Mouse (Mus musculus) ES-Bruce4 (cell line): ENCODE measurements at regions not wholly inside any gene's neighbourhood (a gene's known extent, or its start where the extent isn't known, plus 50 kb on each side); places are given as distances from the start of the nearest gene placed in this dataset.

Experiments used
- CTCF ChIP-seq: IDR thresholded peaks from one replicate; pipeline ENCODE4 v1.8.1; 2011; ENCODE audit warnings: low read depth, low read length
- EP300 ChIP-seq: IDR thresholded peaks from 2 replicates; pipeline ENCODE4 v1.6.1; 2011; ENCODE audit warnings: low read depth, low read length; ENCODE audit not compliant: insufficient read depth
- POLR2A ChIP-seq: IDR thresholded peaks from one replicate; pipeline ENCODE4 v1.8.1; 2011; ENCODE audit warnings: low read length; ENCODE audit not compliant: insufficient read depth

DNA sequence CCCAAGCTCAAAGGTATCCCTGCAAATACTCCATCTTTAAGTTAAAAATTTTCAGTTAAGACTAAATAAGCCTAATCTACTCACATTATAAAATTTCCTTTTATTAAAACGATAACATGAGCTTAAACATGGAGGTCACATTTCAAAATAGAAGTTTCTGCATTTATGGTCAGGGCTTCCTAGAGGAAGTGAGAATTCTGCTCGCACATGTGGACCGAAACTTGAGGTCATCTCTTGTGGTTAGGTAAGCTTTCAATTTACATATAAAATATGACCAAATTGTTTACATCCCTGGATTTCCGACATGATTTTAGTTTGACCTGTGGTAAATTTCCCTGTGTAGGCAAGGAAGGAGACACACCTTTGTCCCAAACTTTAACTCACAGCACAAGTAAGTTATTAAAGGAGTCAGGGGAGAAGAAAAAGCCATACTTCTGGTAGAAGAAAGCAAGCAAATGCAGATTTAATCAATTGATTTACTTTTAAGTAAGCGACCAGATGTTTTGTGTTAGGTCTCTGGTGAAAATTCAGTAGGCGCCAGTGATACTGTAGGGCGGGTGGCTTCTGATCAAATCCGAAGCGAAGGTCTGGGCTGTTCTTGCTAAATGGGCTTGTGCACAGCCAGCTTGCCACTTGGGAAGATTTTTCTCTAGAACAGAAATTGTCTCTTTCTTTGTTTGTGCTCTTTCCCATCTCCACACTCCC, 119.5 kb upstream of the Dkk2 start:
- TF ChIP-seq POLR2A (no peak), CTCF (no peak), EP300 (no peak)
